Mouse (Mus musculus): ENCODE results near the gene Tmem247.

The Tmem247 gene

GRCm38 (mm10) chr17:86964041-86964440, 46.9 kb downstream of the Tmem247 start:
- DNase-seq (ENCODE audit: low spot score) = no peak

GRCm38 (mm10) chr17:86964502-86964901, 47.4 kb downstream of the Tmem247 start:
- peak; percentile 68 for DNase-seq (ENCODE audit: low spot score)

- DNase-seq (ENCODE audit: low spot score) = no peak
Observed at GRCm38 (mm10) chr17:86965121-86965520, 48.0 kb downstream of the Tmem247 start.

GRCm38 (mm10) chr17:86966040-86966439, 48.9 kb downstream of the Tmem247 start:
- DNase-seq (ENCODE audit: low spot score) = no peak

GRCm38 (mm10) chr17:86967048-86967447, 49.9 kb downstream of the Tmem247 start:
- no peak for DNase-seq (ENCODE audit: low spot score)

GRCm38 (mm10) chr17:86967536-86968525, 50.7 kb downstream of the Tmem247 start:
- no peak for DNase-seq (ENCODE audit: low spot score)

- no peak for DNase-seq (ENCODE audit: low spot score)
Observed at GRCm38 (mm10) chr17:86968581-86968980, 51.4 kb downstream of the Tmem247 start.

- no peak for DNase-seq (ENCODE audit: low spot score)
Observed at GRCm38 (mm10) chr17:86969582-86969981, 52.4 kb downstream of the Tmem247 start.

GRCm38 (mm10) chr17:86970026-86970750, 53.0 kb downstream of the Tmem247 start:
- DNase-seq (ENCODE audit: low spot score) = no peak

- no peak for DNase-seq (ENCODE audit: low spot score)
Observed at GRCm38 (mm10) chr17:86971036-86971435, 53.9 kb downstream of the Tmem247 start.

GRCm38 (mm10) chr17:86971860-86972259, 54.7 kb downstream of the Tmem247 start:
- no peak for DNase-seq (ENCODE audit: low spot score)

All from ovary, adult 18-20 months (tissue).